Mouse (Mus musculus) embryonic facial prominence, embryonic 15.5 days (tissue): ENCODE results near the gene Samd14. TPM values are rescaled to one million over a fixed set of nuclear protein-coding genes. Genes with fewer than 3 reads are reported as not detected.

Experiments used
- polyA plus RNA-seq: library from polyadenylated mRNA; unstranded; fragments of >200 nt; fragmentation: Nextera tagmentation; extraction: Ambion mirVana; gene quantifications from 2 replicates; pipeline ENCODE4 v1.2.1, GENCODE M21; 2015

Gene Samd14
- polyA plus RNA-seq, 1 experiment from 2014 or later = 33.9 TPM

Other genes starting within 250 kb of the Samd14 start
- gene Tmem92, start 227.2 kb upstream of the Samd14 start, polyA plus RNA-seq = not detected in 2 replicates
- gene Col1a1, start 73.7 kb upstream of the Samd14 start, polyA plus RNA-seq = 4,177 and 4,242 TPM in 2 replicates
- gene Hils1, start 42.3 kb upstream of the Samd14 start, polyA plus RNA-seq = 0.25 TPM in 1 of 2 replicates, not detected in the other
- 11.7 and 14.6 TPM in 2 replicates for gene Sgca, start 33.6 kb upstream of the Samd14 start, polyA plus RNA-seq
- gene Ppp1r9b, start 18.8 kb upstream of the Samd14 start, polyA plus RNA-seq = 11.0 and 12.8 TPM in 2 replicates
- 33.7 and 41.8 TPM in 2 replicates for gene Pdk2, start 31.5 kb downstream of the Samd14 start, polyA plus RNA-seq
- gene Itga3, start 66.9 kb downstream of the Samd14 start, polyA plus RNA-seq = 9.5 and 11.3 TPM in 2 replicates
- 35.6 and 36.6 TPM in 2 replicates for gene Dlx3, start 110.2 kb downstream of the Samd14 start, polyA plus RNA-seq
- gene Dlx4, start 136.4 kb downstream of the Samd14 start, polyA plus RNA-seq = 5.7 and 6.5 TPM in 2 replicates